Mouse (Mus musculus) midbrain, embryonic 12.5 days (tissue): ENCODE data around the gene Olfr1109. TPM values are rescaled to one million over a fixed set of nuclear protein-coding genes. Genes with fewer than 3 reads are reported as not detected.

Experiments
- ATAC-seq: fragments of 200-750 bp; cut with Nextera tagmentation; 2 replicates; pipeline ENCODE4 v1.8.0; 2017; ENCODE audit warnings: low read depth, moderate TSS enrichment, moderate library complexity; ENCODE audit not compliant: low FRiP score
- H3K27ac ChIP-seq: fragments of 300-500 bp; sonication (generic); replicated peaks from 2 replicates; pipeline ENCODE4 v1.5.1; 2016; ENCODE audit warnings: mild to moderate bottlenecking
- H3K27me3 ChIP-seq: fragments of 300-500 bp; sonication (generic); 2 replicates; pipeline ENCODE4 v1.6.1; 2016; ENCODE audit warnings: mild to moderate bottlenecking
- H3K36me3 ChIP-seq: fragments of 300-500 bp; sonication (generic); 2 replicates; pipeline ENCODE4 v1.6.1; 2016
- H3K4me1 ChIP-seq: fragments of 300-500 bp; sonication (generic); 2 replicates; pipeline ENCODE4 v1.6.1; 2016
- H3K4me2 ChIP-seq: fragments of 300-500 bp; sonication (generic); replicated peaks from 2 replicates; pipeline ENCODE4 v1.6.1; 2016; ENCODE audit warnings: mild to moderate bottlenecking, moderate library complexity
- H3K4me3 ChIP-seq: fragments of 300-500 bp; sonication (generic); 2 replicates; pipeline ENCODE4 v1.5.1; 2016; ENCODE audit warnings: mild to moderate bottlenecking
- H3K9ac ChIP-seq: fragments of 300-500 bp; sonication (generic); replicated peaks from 2 replicates; pipeline ENCODE4 v1.6.1; 2016; ENCODE audit warnings: mild to moderate bottlenecking, moderate library complexity
- H3K9me3 ChIP-seq: fragments of 300-500 bp; sonication (generic); 2 replicates; pipeline ENCODE4 v1.6.1; 2016; ENCODE audit warnings: mild to moderate bottlenecking
- WGBS: fragments of 180-500 bp; shearing (Covaris S2); methylation state at CpG from one replicate; pipeline ENCODE4 v1.1.7; 2016; 5-methylcytosine and 5-hydroxymethylcytosine counted together
- polyA plus RNA-seq: library from polyadenylated mRNA; unstranded; fragments of >200 nt; fragmentation: Nextera tagmentation; extraction: Ambion mirVana; gene quantifications from 2 replicates; pipeline ENCODE4 v1.2.1, GENCODE M21; 2016

Gene Olfr1109
- polyA plus RNA-seq: not detected in 2 replicates

DNA sequence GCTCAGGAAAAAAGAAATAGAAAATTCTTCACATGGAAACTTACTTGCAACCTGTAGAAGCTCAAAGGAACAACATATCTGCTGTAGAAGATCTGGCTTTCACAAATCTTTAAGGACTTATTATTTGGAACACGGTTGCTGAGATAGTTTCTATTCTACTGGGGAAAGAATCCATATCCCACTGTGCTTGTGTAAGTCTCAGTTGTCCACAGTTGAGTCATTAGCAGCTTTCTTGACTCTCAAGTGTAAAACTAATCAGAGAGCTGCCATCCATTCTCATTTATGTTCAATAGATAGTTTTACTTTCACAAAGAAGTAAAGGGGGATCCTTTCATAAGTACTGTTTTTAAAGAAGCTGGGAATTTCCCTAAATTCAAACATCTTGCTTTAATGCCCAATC is at the start of gene Olfr1109:
Gene Olfr1109 (minus strand): TSS at position 101 of the 400 bp plus-strand sequence.
- Histone ChIP-seq H3K36me3 (no peaks in the 10 kb centered on the region), H3K9me3 (no peaks in the 10 kb centered on the region)

DNA sequence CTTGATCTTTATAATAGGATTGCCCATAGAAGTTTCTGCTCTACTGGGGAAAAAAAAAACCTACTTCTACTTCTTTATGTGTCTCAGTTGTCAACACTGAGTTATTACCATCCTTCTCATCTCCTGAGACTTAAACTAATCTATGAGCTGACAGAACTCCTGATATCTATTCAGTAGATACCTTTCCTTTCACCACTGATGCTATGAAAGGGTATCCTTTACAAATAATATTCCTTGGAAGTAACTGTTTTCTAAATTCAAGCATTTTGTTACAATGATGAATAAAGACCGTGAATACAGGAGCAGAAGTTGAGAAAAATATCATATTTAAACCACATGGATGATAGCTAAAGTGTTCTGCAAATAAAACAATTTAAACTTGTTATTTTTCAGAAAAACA is 44.4 kb upstream of the Olfr1109 start, which contains the start of gene Olfr1110:
Gene Olfr1110 (minus strand): TSS at position 101 of the 400 bp plus-strand sequence.
- 84% methylated on average over 1 of the region's 1 CpGs for WGBS
- Histone ChIP-seq H3K27ac (no peak within 1 kb of the TSS), H3K4me1 (no peaks in the 10 kb centered on the region), H3K4me3 (no peak within 1 kb of the TSS), H3K4me2 (no peak within 1 kb of the TSS), H3K27me3 (no peaks in the 10 kb centered on the region), H3K9ac (no peak within 1 kb of the TSS), H3K36me3 (no peaks in the 10 kb centered on the region), H3K9me3 (no peaks in the 10 kb centered on the region)
- ATAC-seq: no peak

More for the DNA sequence above, at the start of gene Olfr1109:
- Histone ChIP-seq H3K27me3 (no peaks in the 10 kb centered on the region), H3K4me1 (no peaks in the 10 kb centered on the region), H3K4me3 (no peak within 1 kb of the TSS), H3K4me2 (no peak within 1 kb of the TSS), H3K9ac (no peak within 1 kb of the TSS), H3K27ac (no peak within 1 kb of the TSS)
- 56% methylated on average over 1 of the region's 1 CpGs for WGBS
- ATAC-seq: no peak

DNA sequence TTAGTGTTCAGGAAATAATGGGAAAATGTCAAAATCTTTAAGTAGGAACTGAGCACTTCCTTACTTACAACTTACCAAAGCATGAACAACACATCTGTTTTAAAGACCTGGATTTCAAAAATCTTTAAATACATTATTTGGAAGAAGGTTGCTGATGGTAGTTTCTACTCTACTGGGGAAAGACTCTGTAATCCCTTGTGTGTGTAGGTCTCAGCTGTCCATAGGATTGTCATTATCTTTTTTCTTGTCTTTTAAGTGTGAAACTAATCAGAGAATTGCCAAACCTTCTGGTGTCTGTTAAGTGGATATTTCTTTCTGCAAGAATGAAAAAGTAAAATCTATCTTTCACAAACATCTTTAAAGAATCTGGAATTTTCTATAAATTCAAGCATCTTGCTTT is 18.7 kb upstream of the Olfr1109 start, which contains the start of gene Olfr259:
Gene Olfr259 (minus strand): TSS at position 101 of the 400 bp plus-strand sequence.
- no peaks in the 10 kb centered on the region for H3K9me3 ChIP-seq
- no peak within 1 kb of the TSS for H3K9ac ChIP-seq
- no peaks in the 10 kb centered on the region for H3K36me3 ChIP-seq
- no peak within 1 kb of the TSS for H3K27ac ChIP-seq
- no peaks in the 10 kb centered on the region for H3K4me1 ChIP-seq
- H3K4me3 ChIP-seq: no peak within 1 kb of the TSS
- ATAC-seq: no peak
- no peaks in the 10 kb centered on the region for H3K27me3 ChIP-seq
- H3K4me2 ChIP-seq: no peak within 1 kb of the TSS

DNA sequence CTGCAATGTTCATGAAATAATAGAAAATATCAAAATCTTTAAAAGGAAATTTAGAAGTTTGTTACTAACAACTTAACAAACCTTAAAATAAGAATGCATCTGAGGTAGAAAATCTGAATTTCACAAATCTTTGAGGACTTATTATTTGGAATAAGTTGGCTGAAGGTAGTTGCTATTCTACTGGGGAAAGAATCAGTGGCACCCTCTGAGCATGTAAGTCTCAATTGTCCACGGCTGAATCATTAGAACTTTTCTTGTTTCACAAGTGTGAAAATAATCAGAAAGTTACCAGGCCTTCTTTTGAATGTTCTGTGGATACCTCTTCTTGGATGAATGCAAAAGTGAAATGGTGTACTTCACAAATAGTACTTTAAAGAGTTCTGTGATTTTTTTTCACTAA is 20.1 kb downstream of the Olfr1109 start, which contains the start of gene Olfr1107:
Gene Olfr1107 (minus strand): TSS at position 101 of the 400 bp plus-strand sequence.
- 83% methylated on average over 1 of the region's 1 CpGs for WGBS
- Histone ChIP-seq H3K36me3 (no peaks in the 10 kb centered on the region), H3K9ac (no peak within 1 kb of the TSS), H3K9me3 (no peaks in the 10 kb centered on the region), H3K4me1 (no peaks in the 10 kb centered on the region), H3K4me2 (no peak within 1 kb of the TSS), H3K27me3 (no peaks in the 10 kb centered on the region), H3K4me3 (no peak within 1 kb of the TSS), H3K27ac (no peak within 1 kb of the TSS)
- no peak for ATAC-seq

DNA sequence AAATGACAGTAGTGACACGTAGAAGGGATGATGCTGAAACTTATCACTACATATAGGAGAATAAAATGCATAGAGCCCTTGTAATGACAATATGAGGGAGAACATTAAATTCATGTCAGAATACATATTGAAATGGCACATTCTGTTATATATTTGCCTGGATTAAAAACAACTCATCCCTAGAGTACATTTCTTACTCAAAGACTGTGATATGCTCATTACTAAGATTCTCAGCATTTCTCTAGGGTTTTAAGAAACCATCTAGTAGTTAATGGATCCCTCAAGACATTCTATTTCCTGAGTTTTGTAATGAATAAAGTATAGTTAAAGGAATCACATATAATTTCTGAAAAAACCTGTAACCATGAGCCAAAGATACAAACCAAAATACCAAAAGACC is 43.6 kb downstream of the Olfr1109 start, which contains the start of gene Olfr1106:
Gene Olfr1106 (minus strand): TSS at position 101 of the 400 bp plus-strand sequence.
- Histone ChIP-seq H3K4me1 (no peaks in the 10 kb centered on the region), H3K9me3 (no peaks in the 10 kb centered on the region), H3K4me2 (no peak within 1 kb of the TSS), H3K27ac (no peak within 1 kb of the TSS), H3K4me3 (no peak within 1 kb of the TSS), H3K9ac (no peak within 1 kb of the TSS), H3K36me3 (no peaks in the 10 kb centered on the region), H3K27me3 (no peaks in the 10 kb centered on the region)
- 81% methylated on average over 1 of the region's 1 CpGs for WGBS
- no peak for ATAC-seq

Other genes starting within 250 kb of the Olfr1109 start
- not detected in 2 replicates for gene Olfr1095, start 244.3 kb downstream of the Olfr1109 start, polyA plus RNA-seq
- not detected in 2 replicates for gene Gm13723, start 221.2 kb downstream of the Olfr1109 start, polyA plus RNA-seq
- gene Olfr1097, start 203.8 kb downstream of the Olfr1109 start, polyA plus RNA-seq: not detected in 2 replicates
- gene Olfr1098, start 171.5 kb downstream of the Olfr1109 start, polyA plus RNA-seq: not detected in 2 replicates
- not detected in 2 replicates for gene Olfr1099, start 135.3 kb downstream of the Olfr1109 start, polyA plus RNA-seq
- gene Olfr1100, start 116.1 kb downstream of the Olfr1109 start, polyA plus RNA-seq: not detected in 2 replicates
- not detected in 2 replicates for gene Olfr1101, start 104.8 kb downstream of the Olfr1109 start, polyA plus RNA-seq
- not detected in 2 replicates for gene Olfr1102, start 97.6 kb downstream of the Olfr1109 start, polyA plus RNA-seq
- not detected in 2 replicates for gene Olfr1104, start 68.9 kb downstream of the Olfr1109 start, polyA plus RNA-seq
- not detected in 2 replicates for gene Olfr1105, start 59.5 kb downstream of the Olfr1109 start, polyA plus RNA-seq
- not detected in 2 replicates for gene Olfr1106, start 43.7 kb downstream of the Olfr1109 start, polyA plus RNA-seq
- not detected in 2 replicates for gene Olfr1107, start 20.2 kb downstream of the Olfr1109 start, polyA plus RNA-seq
- gene Olfr259, start 18.6 kb upstream of the Olfr1109 start, polyA plus RNA-seq: not detected in 2 replicates
- gene Olfr1110, start 44.3 kb upstream of the Olfr1109 start, polyA plus RNA-seq: not detected in 2 replicates
- gene Olfr1111, start 56.6 kb upstream of the Olfr1109 start, polyA plus RNA-seq: not detected in 2 replicates
- gene Olfr1112, start 91.8 kb upstream of the Olfr1109 start, polyA plus RNA-seq: not detected in 2 replicates
- not detected in 2 replicates for gene Olfr1113, start 113.0 kb upstream of the Olfr1109 start, polyA plus RNA-seq
- gene Olfr1115, start 152.0 kb upstream of the Olfr1109 start, polyA plus RNA-seq: not detected in 2 replicates
- gene Olfr1116, start 171.5 kb upstream of the Olfr1109 start, polyA plus RNA-seq: not detected in 2 replicates
- gene Olfr1118, start 211.6 kb upstream of the Olfr1109 start, polyA plus RNA-seq: not detected in 2 replicates